Mouse (Mus musculus) hindbrain, embryonic 10.5 days (tissue): ENCODE data around the gene Ppp1r12a. TPM values are rescaled to one million over a fixed set of nuclear protein-coding genes. Genes with fewer than 3 reads are reported as not detected.

Experiments
- DNase-seq: peaks from one replicate; pipeline ENCODE4 v3.0.0-alpha.2; 2017; ENCODE audit warnings: low spot score
- H3K27ac ChIP-seq: fragments of 300-500 bp; sonication (generic); 2 replicates; pipeline ENCODE4 v1.5.1; 2016; ENCODE audit warnings: mild to moderate bottlenecking, moderate library complexity
- H3K27me3 ChIP-seq: fragments of 300-500 bp; sonication (generic); 2 replicates; pipeline ENCODE4 v1.6.1; 2016; ENCODE audit warnings: mild to moderate bottlenecking; ENCODE audit not compliant: poor library complexity, insufficient read depth, severe bottlenecking
- H3K36me3 ChIP-seq: fragments of 300-500 bp; sonication (generic); 2 replicates; pipeline ENCODE4 v1.6.1; 2016; ENCODE audit warnings: mild to moderate bottlenecking, moderate library complexity
- H3K4me1 ChIP-seq: fragments of 300-500 bp; sonication (generic); replicated peaks from 2 replicates; pipeline ENCODE4 v1.6.1; 2016; ENCODE audit warnings: mild to moderate bottlenecking
- H3K4me3 ChIP-seq: fragments of 300-500 bp; sonication (generic); 2 replicates; pipeline ENCODE4 v1.5.1; 2016; ENCODE audit warnings: mild to moderate bottlenecking, moderate library complexity
- H3K9me3 ChIP-seq: fragments of 300-500 bp; sonication (generic); 2 replicates; pipeline ENCODE4 v1.6.1; 2016; ENCODE audit warnings: mild to moderate bottlenecking, moderate library complexity
- WGBS: fragments of 180-500 bp; shearing (Covaris S2); methylation state at CpG from one replicate; pipeline ENCODE4 v1.1.7; 2016; 5-methylcytosine and 5-hydroxymethylcytosine counted together
- polyA plus RNA-seq: library from polyadenylated mRNA; unstranded; fragments of >200 nt; fragmentation: Nextera tagmentation; extraction: Ambion mirVana; gene quantifications from 2 replicates; pipeline ENCODE4 v1.2.1, GENCODE M21; 2016

Gene Ppp1r12a
- polyA plus RNA-seq, 1 experiment from 2014 or later, result 57.2 TPM

GRCm38 (mm10) chr10:108310195-108310594, 148.2 kb downstream of the Ppp1r12a start:
- DNase-seq, result no peak
- H3K36me3 ChIP-seq, result no peaks in the 10 kb centered on the region
- no peak overlapping the region for H3K27ac ChIP-seq
- WGBS, result 90% methylated on average over 5 of the region's 5 CpGs
- H3K4me3 ChIP-seq, result no peak overlapping the region
- no peaks in the 10 kb centered on the region for H3K27me3 ChIP-seq
- no peaks in the 10 kb centered on the region for H3K9me3 ChIP-seq
- no peaks in the 10 kb centered on the region for H3K4me1 ChIP-seq

- Histone ChIP-seq H3K9me3 (no peaks in the 10 kb centered on the region), H3K36me3 (no peaks in the 10 kb centered on the region), H3K27ac (no peak overlapping the region), H3K4me3 (no peak overlapping the region), H3K4me1 (no peaks in the 10 kb centered on the region), H3K27me3 (no peaks in the 10 kb centered on the region)
- 94% methylated on average over 3 of the region's 3 CpGs for WGBS
- no peak for DNase-seq
These were observed 149.4 kb downstream of the Ppp1r12a start for GRCm38 (mm10) chr10:108311396-108311795.

- no peaks in the 10 kb centered on the region for H3K36me3 ChIP-seq
These were observed 151.9 kb downstream of the Ppp1r12a start for GRCm38 (mm10) chr10:108313845-108314244.

GRCm38 (mm10) chr10:108314396-108314795, 152.4 kb downstream of the Ppp1r12a start:
- no peak for DNase-seq
- no peak overlapping the region for H3K4me3 ChIP-seq
- H3K36me3 ChIP-seq, result no peaks in the 10 kb centered on the region
- 92% methylated on average over 8 of the region's 8 CpGs for WGBS
- H3K4me1 ChIP-seq, result no peaks in the 10 kb centered on the region
- no peaks in the 10 kb centered on the region for H3K27me3 ChIP-seq
- H3K9me3 ChIP-seq, result no peaks in the 10 kb centered on the region
- H3K27ac ChIP-seq, result no peak overlapping the region

More at GRCm38 (mm10) chr10:108313845-108314244, 151.9 kb downstream of the Ppp1r12a start:
- no peaks in the 10 kb centered on the region for H3K9me3 ChIP-seq
- H3K27me3 ChIP-seq, result no peaks in the 10 kb centered on the region
- H3K4me1 ChIP-seq, result no peaks in the 10 kb centered on the region
- no peak overlapping the region for H3K4me3 ChIP-seq
- WGBS, result 51% methylated on average over 6 of the region's 6 CpGs
- no peak overlapping the region for H3K27ac ChIP-seq
- DNase-seq, result no peak

- Histone ChIP-seq H3K27ac (no peak overlapping the region), H3K27me3 (no peaks in the 10 kb centered on the region), H3K36me3 (no peaks in the 10 kb centered on the region), H3K4me3 (no peak overlapping the region), H3K4me1 (no peaks in the 10 kb centered on the region), H3K9me3 (no peaks in the 10 kb centered on the region)
- WGBS, result 93% methylated on average over 7 of the region's 7 CpGs
- no peak for DNase-seq
These were observed 153.2 kb downstream of the Ppp1r12a start for GRCm38 (mm10) chr10:108315236-108315635.

GRCm38 (mm10) chr10:108328356-108328755, 166.4 kb downstream of the Ppp1r12a start:
- Histone ChIP-seq H3K27ac (no peak overlapping the region), H3K4me3 (no peak overlapping the region), H3K36me3 (no peaks in the 10 kb centered on the region), H3K9me3 (no peaks in the 10 kb centered on the region), H3K27me3 (peaks cover 20% of the 10 kb centered on the region), H3K4me1 (peaks cover 13% of the 10 kb centered on the region; the same call in 1 of the 2 replicates)
- DNase-seq, result no peak
- WGBS, result 89% methylated on average over 7 of the region's 7 CpGs

GRCm38 (mm10) chr10:108328983-108329382, 167.0 kb downstream of the Ppp1r12a start:
- H3K4me3 ChIP-seq, result no peak overlapping the region
- no peaks in the 10 kb centered on the region for H3K36me3 ChIP-seq
- H3K9me3 ChIP-seq, result no peaks in the 10 kb centered on the region
- no peak for DNase-seq
- H3K4me1 ChIP-seq, result peaks cover 19% of the 10 kb centered on the region; the same call in 1 of the 2 replicates
- H3K27me3 ChIP-seq, result peaks cover 20% of the 10 kb centered on the region
- WGBS, result 91% methylated on average over 12 of the region's 12 CpGs
- H3K27ac ChIP-seq, result no peak overlapping the region

GRCm38 (mm10) chr10:108329771-108330170, 167.8 kb downstream of the Ppp1r12a start:
- peaks cover 20% of the 10 kb centered on the region for H3K27me3 ChIP-seq
- H3K27ac ChIP-seq, result no peak overlapping the region
- H3K4me3 ChIP-seq, result no peak overlapping the region
- DNase-seq, result no peak
- peaks cover 27% of the 10 kb centered on the region; the same call in 1 of the 2 replicates for H3K4me1 ChIP-seq
- WGBS, result 89% methylated on average over 5 of the region's 5 CpGs
- H3K9me3 ChIP-seq, result no peaks in the 10 kb centered on the region
- no peaks in the 10 kb centered on the region for H3K36me3 ChIP-seq

GRCm38 (mm10) chr10:108330964-108331363, 169.0 kb downstream of the Ppp1r12a start:
- no peak overlapping the region for H3K27ac ChIP-seq
- no peaks in the 10 kb centered on the region for H3K36me3 ChIP-seq
- 6% methylated on average over 10 of the region's 10 CpGs for WGBS
- H3K27me3 ChIP-seq, result peaks cover 20% of the 10 kb centered on the region
- H3K9me3 ChIP-seq, result no peaks in the 10 kb centered on the region
- peak overlapping the region; percentile 88 for H3K4me3 ChIP-seq
- H3K4me1 ChIP-seq, result peaks cover 28% of the 10 kb centered on the region; the same call in 1 of the 2 replicates
- DNase-seq, result no peak

- Histone ChIP-seq H3K4me3 (peak within 1 kb of the TSS; percentile 88), H3K27ac (peak within 1 kb of the TSS; percentile 94), H3K9me3 (no peaks in the 10 kb centered on the region), H3K36me3 (peaks cover 7% of the 10 kb centered on the region; the same call in 1 of the 2 replicates), H3K4me1 (peaks cover 28% of the 10 kb centered on the region; the same call in 1 of the 2 replicates), H3K27me3 (peaks cover 20% of the 10 kb centered on the region)
- peak; percentile 90 for DNase-seq
- WGBS, result 1% methylated on average over 64 of the region's 85 CpGs
These were observed 170.0 kb downstream of the Ppp1r12a start, which contains the start of gene Pawr for GRCm38 (mm10) chr10:108331784-108332561. Gene Pawr (plus strand): TSS chr10:108332121.

- peak; percentile 65 for DNase-seq
These were observed 170.9 kb downstream of the Ppp1r12a start for GRCm38 (mm10) chr10:108332571-108333541.

GRCm38 (mm10) chr10:108333642-108334041, 171.6 kb downstream of the Ppp1r12a start:
- Histone ChIP-seq H3K27ac (peak overlapping the region; percentile 94), H3K4me3 (peak overlapping the region; percentile 88), H3K9me3 (no peaks in the 10 kb centered on the region), H3K36me3 (peaks cover 11% of the 10 kb centered on the region; the same call in 1 of the 2 replicates), H3K27me3 (peaks cover 20% of the 10 kb centered on the region), H3K4me1 (peaks cover 37% of the 10 kb centered on the region)
- DNase-seq, result peak; percentile 21
- WGBS, result 6% methylated on average over 12 of the region's 12 CpGs

More at GRCm38 (mm10) chr10:108332571-108333541, 170.9 kb downstream of the Ppp1r12a start:
- WGBS, result under 1% methylated on average over 128 of the region's 129 CpGs
- H3K27me3 ChIP-seq, result peaks cover 20% of the 10 kb centered on the region
- peaks cover 11% of the 10 kb centered on the region; the same call in 1 of the 2 replicates for H3K36me3 ChIP-seq
- peak overlapping the region; percentile 88 for H3K4me3 ChIP-seq
- no peaks in the 10 kb centered on the region for H3K9me3 ChIP-seq
- peak overlapping the region; percentile 94 for H3K27ac ChIP-seq
- H3K4me1 ChIP-seq, result peaks cover 29% of the 10 kb centered on the region; the same call in 1 of the 2 replicates
